Mouse (Mus musculus) brain, embryonic 14.5 days (tissue): Measurements from ENCODE around the gene Tpp1.

Experiments
- CTCF ChIP-seq: fragments of 200-500 bp; IDR thresholded peaks from 2 replicates; pipeline ENCODE4 v1.5.1; 2012; ENCODE audit warnings: inconsistent platforms, mild to moderate bottlenecking, moderate library complexity, borderline replicate concordance; ENCODE audit not compliant: insufficient read depth, insufficient read length; ENCODE audit errors: extremely low read depth
- POLR2A ChIP-seq: fragments of 200-500 bp; IDR thresholded peaks from 2 replicates; pipeline ENCODE4 v1.6.1; 2012; ENCODE audit warnings: mild to moderate bottlenecking, inconsistent platforms, borderline replicate concordance; ENCODE audit not compliant: poor library complexity, insufficient read depth, insufficient read length, severe bottlenecking; ENCODE audit errors: extremely low read depth

GRCm38 (mm10) chr7:105734826-105735225 is 17.2 kb downstream of the Tpp1 start:
- TF ChIP-seq CTCF (no peak), POLR2A (no peak)
